25 mouse cellular contexts compared by ENCODE assay signal in genomic region chr15:87326281-87326680, GRCm38 (mm10).
DNase-seq lines count a peak whose midpoint lies in the region; ATAC-seq lines count a peak whose summit lies in the region.
"Had no signal": no experiment of that assay in that cellular context is flagged by ENCODE, and none has a peak within 500 bp of the region (broad histone marks: within the 10 kb centered on the region; RNA-seq: fewer than 3 reads in every experiment).

No protein-coding gene starts in this region.

- no peak overlapping the region for H3K9ac ChIP-seq in kidney, embryonic 15.5 days
- H3K9ac ChIP-seq in midbrain, embryonic 11.5 days (ENCODE audit: low read length) = no peak overlapping the region
- no peak overlapping the region for H3K9ac ChIP-seq in midbrain, embryonic 14.5 days (replicated peaks; ENCODE audit: low read length)
- H3K9ac ChIP-seq: forebrain, embryonic 13.5 days; heart, embryonic 13.5 days; hindbrain, embryonic 14.5 days had no signal

- H3K9me3 ChIP-seq in kidney, embryonic 15.5 days (replicated peaks) = no peaks in the 10 kb centered on the region
- no peaks in the 10 kb centered on the region for H3K9me3 ChIP-seq in midbrain, embryonic 11.5 days (ENCODE audit: control insufficient read depth, low read length)
- H3K9me3 ChIP-seq in midbrain, embryonic 14.5 days (ENCODE audit: control insufficient read depth, low read length) = no peaks in the 10 kb centered on the region
- H3K9me3 ChIP-seq: forebrain, embryonic 10.5 days; forebrain, embryonic 13.5 days; heart, embryonic 10.5 days; heart, embryonic 13.5 days had no signal

- H3K4me3 ChIP-seq in kidney, embryonic 15.5 days (replicated peaks) = no peak overlapping the region
- no peak overlapping the region for H3K4me3 ChIP-seq in midbrain, embryonic 11.5 days (ENCODE audit: low read depth, low read length)
- no peak overlapping the region for H3K4me3 ChIP-seq in midbrain, embryonic 14.5 days (replicated peaks; ENCODE audit: low read depth, low read length)
- H3K4me3 ChIP-seq: forebrain, embryonic 10.5 days; forebrain, embryonic 13.5 days; heart, adult 2 months; heart, embryonic 10.5 days; heart, embryonic 13.5 days had no signal

- no peak overlapping the region for H3K27ac ChIP-seq in kidney, embryonic 15.5 days
- H3K27ac ChIP-seq in midbrain, embryonic 11.5 days (ENCODE audit: low read depth, low read length) = no peak overlapping the region
- no peak overlapping the region for H3K27ac ChIP-seq in midbrain, embryonic 14.5 days (replicated peaks; ENCODE audit: low read depth, low read length)
- H3K27ac ChIP-seq: forebrain, embryonic 10.5 days; forebrain, embryonic 13.5 days; heart, adult 2 months; heart, embryonic 10.5 days; heart, embryonic 13.5 days; hindbrain, embryonic 14.5 days had no signal

- DNase-seq in kidney, adult 18-20 months = peak; percentile 4
- peak; percentile 58 for DNase-seq in kidney, adult 9 months
- DNase-seq in kidney, postnatal 14 days = no peak
- peak; percentile 14 for DNase-seq in midbrain, embryonic 11.5 days (ENCODE audit: low spot score, missing footprints)
- DNase-seq in midbrain, embryonic 14.5 days = no peak
- DNase-seq: adrenal gland, postnatal 10 days; adrenal gland, postnatal 36 days; B cell, adult 2 months; cerebellum, adult 18-20 months; cerebellum, adult 9-10 months; cerebellum, postnatal 14 days; gastrocnemius, postnatal 10 days; heart, adult 2 months; heart, postnatal 14 days; heart, postnatal 4 days had no signal

- ATAC-seq in kidney, embryonic 15.5 days (replicated peaks; ENCODE audit: low FRiP score) = no peak
- no peak for ATAC-seq in midbrain, embryonic 11.5 days (ENCODE audit: low FRiP score)
- ATAC-seq in midbrain, embryonic 14.5 days (ENCODE audit: low FRiP score, low TSS enrichment) = no peak
- ATAC-seq: forebrain, embryonic 13.5 days; forebrain, embryonic 16.5 days; Patski had no signal

- H3K27me3 ChIP-seq in kidney, embryonic 15.5 days = no peaks in the 10 kb centered on the region
- no peaks in the 10 kb centered on the region for H3K27me3 ChIP-seq in midbrain, embryonic 11.5 days (ENCODE audit: control insufficient read depth, insufficient read depth, low read length)
- H3K27me3 ChIP-seq in midbrain, embryonic 14.5 days (ENCODE audit: control insufficient read depth, insufficient read depth, low read length) = no peaks in the 10 kb centered on the region
- H3K27me3 ChIP-seq: CH12.LX; forebrain, embryonic 13.5 days; heart, embryonic 13.5 days had no signal

- H3K4me2 ChIP-seq in kidney, embryonic 15.5 days = no peak overlapping the region
- no peak overlapping the region for H3K4me2 ChIP-seq in midbrain, embryonic 11.5 days
- H3K4me2 ChIP-seq in midbrain, embryonic 14.5 days (ENCODE audit: low read length) = no peak overlapping the region
- H3K4me2 ChIP-seq: forebrain, embryonic 13.5 days; heart, embryonic 13.5 days; hindbrain, embryonic 14.5 days had no signal

- peaks cover 4% of the 10 kb centered on the region for H3K4me1 ChIP-seq in kidney, embryonic 15.5 days
- no peaks in the 10 kb centered on the region for H3K4me1 ChIP-seq in midbrain, embryonic 11.5 days (ENCODE audit: control insufficient read depth, insufficient read depth, low read length)
- H3K4me1 ChIP-seq in midbrain, embryonic 14.5 days (ENCODE audit: control insufficient read depth, insufficient read depth, low read length) = no peaks in the 10 kb centered on the region
- H3K4me1 ChIP-seq: forebrain, embryonic 10.5 days; forebrain, embryonic 13.5 days; heart, embryonic 10.5 days; heart, embryonic 13.5 days had no signal

- no peaks in the 10 kb centered on the region for H3K36me3 ChIP-seq in kidney, embryonic 15.5 days
- no peaks in the 10 kb centered on the region for H3K36me3 ChIP-seq in midbrain, embryonic 11.5 days (ENCODE audit: control insufficient read depth, insufficient read depth, low read length)
- H3K36me3 ChIP-seq in midbrain, embryonic 14.5 days (ENCODE audit: control insufficient read depth, insufficient read depth, low read length) = no peaks in the 10 kb centered on the region
- H3K36me3 ChIP-seq: forebrain, embryonic 10.5 days; G1E; heart, embryonic 10.5 days; heart, embryonic 13.5 days had no signal

- 44% methylated on average over 6 of the region's 6 CpGs for WGBS in kidney, embryonic 15.5 days
- WGBS in midbrain, embryonic 11.5 days = 82% methylated on average over 6 of the region's 6 CpGs
- WGBS in midbrain, embryonic 14.5 days = 77% methylated on average over 6 of the region's 6 CpGs

Comparison
In these comparisons a context has a peak if more than half of its experiments do, and no peak if none do; other contexts are left out.
1. DNase-seq: peak in kidney, adult 18-20 months (single experiment), kidney, adult 9 months (single experiment) and midbrain, embryonic 11.5 days (single experiment); none in kidney, postnatal 14 days (single experiment) and midbrain, embryonic 14.5 days (single experiment).